Mouse (Mus musculus) hindbrain, embryonic 16.5 days (tissue): ENCODE data around the gene Bzw2. TPM values are rescaled to one million over a fixed set of nuclear protein-coding genes. Genes with fewer than 3 reads are reported as not detected.
"Not testable (repeated sequence)": the region's sequence is repeated elsewhere in the genome, so short reads cannot be mapped to it uniquely, and the experiment has no call there.

ENCODE experiments used
- ATAC-seq: fragments of 200-750 bp; cut with Nextera tagmentation; 2 replicates; pipeline ENCODE4 v1.8.0; 2017; ENCODE audit warnings: moderate TSS enrichment, moderate library complexity
- H3K27ac ChIP-seq: fragments of 300-500 bp; sonication (generic); 2 replicates; pipeline ENCODE4 v1.5.1; 2014; ENCODE audit warnings: low read depth, mild to moderate bottlenecking, control low read depth, low read length, moderate library complexity
- H3K27me3 ChIP-seq: fragments of 300-500 bp; sonication (generic); replicated peaks from 2 replicates; pipeline ENCODE4 v1.6.1; 2014; ENCODE audit warnings: low read length; ENCODE audit not compliant: control insufficient read depth, insufficient read depth
- H3K36me3 ChIP-seq: fragments of 300-500 bp; sonication (generic); 2 replicates; pipeline ENCODE4 v1.6.1; 2014; ENCODE audit warnings: mild to moderate bottlenecking, low read length, moderate library complexity, mixed read lengths; ENCODE audit not compliant: control insufficient read depth, insufficient read depth
- H3K4me1 ChIP-seq: fragments of 300-500 bp; sonication (generic); 2 replicates; pipeline ENCODE4 v1.6.1; 2014; ENCODE audit warnings: low read depth, low read length; ENCODE audit not compliant: control insufficient read depth, insufficient read depth
- H3K4me2 ChIP-seq: fragments of 300-500 bp; sonication (generic); 2 replicates; pipeline ENCODE4 v1.6.1; 2014; ENCODE audit warnings: mild to moderate bottlenecking, low read length, control low read depth, moderate library complexity
- H3K4me3 ChIP-seq: fragments of 300-500 bp; sonication (generic); 2 replicates; pipeline ENCODE4 v1.5.1; 2014; ENCODE audit warnings: mild to moderate bottlenecking, low read length, control low read depth, moderate library complexity
- H3K9ac ChIP-seq: fragments of 300-500 bp; sonication (generic); 2 replicates; pipeline ENCODE4 v1.6.1; 2014; ENCODE audit warnings: low read depth, mild to moderate bottlenecking, control low read depth, low read length, moderate library complexity
- H3K9me3 ChIP-seq: fragments of 300-500 bp; sonication (generic); 2 replicates; pipeline ENCODE4 v1.6.1; 2014; ENCODE audit warnings: mild to moderate bottlenecking, low read length, moderate library complexity; ENCODE audit not compliant: control insufficient read depth
- WGBS: fragments of 180-500 bp; shearing (Covaris S2); extraction: QIAGEN DNeasy Blood & Tissue Kit; methylation state at CpG from one replicate; pipeline ENCODE4 v1.1.7; 2014; 5-methylcytosine and 5-hydroxymethylcytosine counted together
- polyA plus RNA-seq: library from polyadenylated mRNA; unstranded; fragments of >200 nt; fragmentation: Nextera tagmentation; extraction: Ambion mirVana; gene quantifications from 2 replicates; pipeline ENCODE4 v1.2.1, GENCODE M21; 2015

Bzw2 gene
- polyA plus RNA-seq = 330 and 343 TPM in 2 replicates

- H3K9ac ChIP-seq = peak within 1 kb of the TSS; percentile 91
- peak; percentile 22 for ATAC-seq
Measured at GRCm38 (mm10) chr12:36157638-36158308, at the start of gene Bzw2. Gene Bzw2 (minus strand): TSS chr12:36158080.

GRCm38 (mm10) chr12:36207072-36207799 is 49.4 kb upstream of the Bzw2 start:
- H3K27me3 ChIP-seq = no peaks in the 10 kb centered on the region
- ATAC-seq = peak; percentile 95
- peak overlapping the region; percentile 49 for H3K4me2 ChIP-seq
- 30% methylated on average over 9 of the region's 9 CpGs for WGBS
- no peaks in the 10 kb centered on the region for H3K9me3 ChIP-seq
- 0 out of 2 replicates have a peak overlapping the region, but pooled peaks have one; percentile 18 for H3K9ac ChIP-seq
- peak overlapping the region; percentile 23 for H3K4me3 ChIP-seq
- no peaks in the 10 kb centered on the region for H3K36me3 ChIP-seq
- H3K27ac ChIP-seq = peak overlapping the region; percentile 23; the same call in 1 of the 2 replicates
- peaks cover 6% of the 10 kb centered on the region for H3K4me1 ChIP-seq

More at GRCm38 (mm10) chr12:36157638-36158308, at the start of gene Bzw2:
- H3K4me1 ChIP-seq = peaks cover 13% of the 10 kb centered on the region
- H3K4me2 ChIP-seq = peak within 1 kb of the TSS; percentile 75
- H3K27ac ChIP-seq = peak within 1 kb of the TSS; percentile 96
- no peaks in the 10 kb centered on the region for H3K36me3 ChIP-seq
- H3K27me3 ChIP-seq = no peaks in the 10 kb centered on the region
- WGBS = 1% methylated on average over 26 of the region's 26 CpGs
- H3K9me3 ChIP-seq = no peaks in the 10 kb centered on the region
- H3K4me3 ChIP-seq = peak within 1 kb of the TSS; percentile 95

- ATAC-seq, H3K27ac ChIP-seq: not testable (repeated sequence)
- WGBS = 49% methylated on average over 5 of the region's 5 CpGs
Measured at GRCm38 (mm10) chr12:36205579-36206119, 47.8 kb upstream of the Bzw2 start.

GRCm38 (mm10) chr12:36194976-36195375 is 37.1 kb upstream of the Bzw2 start:
- H3K9me3 ChIP-seq = peaks cover 17% of the 10 kb centered on the region
- no peak for ATAC-seq
- H3K4me2 ChIP-seq = no peak overlapping the region
- H3K4me3 ChIP-seq = no peak overlapping the region
- H3K27me3 ChIP-seq = no peaks in the 10 kb centered on the region
- H3K36me3 ChIP-seq = peaks cover 55% of the 10 kb centered on the region
- no peak overlapping the region for H3K9ac ChIP-seq
- 96% methylated on average over 7 of the region's 7 CpGs for WGBS
- no peaks in the 10 kb centered on the region for H3K4me1 ChIP-seq
- H3K27ac ChIP-seq = no peak overlapping the region

More at GRCm38 (mm10) chr12:36205579-36206119, 47.8 kb upstream of the Bzw2 start:
- not testable (repeated sequence) for H3K9me3 ChIP-seq, H3K4me3 ChIP-seq, H3K9ac ChIP-seq, H3K4me1 ChIP-seq, H3K27me3 ChIP-seq, H3K36me3 ChIP-seq, H3K4me2 ChIP-seq

GRCm38 (mm10) chr12:36190343-36190742 is 32.5 kb upstream of the Bzw2 start:
- no peak for ATAC-seq
- no peak overlapping the region for H3K27ac ChIP-seq
- no peak overlapping the region for H3K4me3 ChIP-seq
- H3K4me1 ChIP-seq = no peaks in the 10 kb centered on the region
- no peak overlapping the region for H3K9ac ChIP-seq
- WGBS = 93% methylated on average over 5 of the region's 5 CpGs
- peaks cover 47% of the 10 kb centered on the region for H3K36me3 ChIP-seq
- no peaks in the 10 kb centered on the region for H3K27me3 ChIP-seq
- H3K9me3 ChIP-seq = no peaks in the 10 kb centered on the region
- H3K4me2 ChIP-seq = no peak overlapping the region

GRCm38 (mm10) chr12:36189610-36190009 is 31.7 kb upstream of the Bzw2 start:
- Histone ChIP-seq H3K9ac (no peak overlapping the region), H3K4me3 (no peak overlapping the region), H3K27me3 (no peaks in the 10 kb centered on the region), H3K9me3 (no peaks in the 10 kb centered on the region), H3K27ac (no peak overlapping the region), H3K36me3 (peaks cover 40% of the 10 kb centered on the region), H3K4me1 (no peaks in the 10 kb centered on the region), H3K4me2 (no peak overlapping the region)
- WGBS = 98% methylated on average over 3 of the region's 3 CpGs
- no peak for ATAC-seq

DNA sequence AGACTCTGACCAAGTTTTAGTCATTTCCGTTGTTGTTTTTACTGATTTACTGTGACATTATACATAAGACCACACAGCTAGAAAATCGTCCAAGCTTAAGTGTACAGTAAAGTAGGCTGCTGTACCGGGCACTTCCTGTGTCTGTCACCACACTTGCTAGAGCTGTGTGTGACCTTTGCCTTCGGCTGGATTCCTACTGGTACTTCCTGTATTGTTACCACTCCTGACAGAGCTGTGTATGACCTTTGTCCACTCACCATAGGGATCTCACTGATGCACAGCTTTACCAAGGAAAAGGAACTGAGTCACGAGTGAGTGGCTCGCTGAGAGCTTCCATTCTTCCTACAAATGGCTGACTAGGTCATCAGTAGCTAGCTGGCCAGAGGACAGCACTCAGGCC is 29.2 kb upstream of the Bzw2 start:
- Histone ChIP-seq H3K4me3 (no peak overlapping the region), H3K4me1 (no peaks in the 10 kb centered on the region), H3K9ac (no peak overlapping the region), H3K27me3 (no peaks in the 10 kb centered on the region), H3K4me2 (no peak overlapping the region), H3K27ac (no peak overlapping the region), H3K9me3 (no peaks in the 10 kb centered on the region), H3K36me3 (peaks cover 48% of the 10 kb centered on the region)
- WGBS = 79% methylated on average over 6 of the region's 6 CpGs
- no peak for ATAC-seq

DNA sequence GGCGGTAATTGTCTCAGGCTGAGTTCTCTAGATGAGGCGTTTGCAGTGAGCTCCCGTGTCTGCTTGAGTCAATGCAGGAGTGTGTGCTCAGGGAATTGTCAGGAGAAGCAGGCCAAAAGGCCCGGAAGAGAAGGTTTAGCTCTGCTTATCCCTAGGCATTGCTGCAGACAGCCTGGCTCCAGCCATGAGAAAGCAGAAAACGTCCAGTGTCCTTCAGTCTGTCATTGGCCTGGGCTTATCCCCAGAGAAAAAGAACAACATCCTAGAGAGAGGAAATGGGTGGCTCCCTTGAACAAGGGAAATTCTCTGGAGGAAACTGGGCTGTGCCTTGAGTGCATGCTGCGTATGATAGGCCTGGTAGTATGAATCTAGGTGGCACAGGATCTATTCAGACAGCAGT is 24.7 kb upstream of the Bzw2 start:
- peaks cover 24% of the 10 kb centered on the region for H3K36me3 ChIP-seq
- no peak overlapping the region for H3K4me2 ChIP-seq
- H3K27ac ChIP-seq = no peak overlapping the region
- no peaks in the 10 kb centered on the region for H3K27me3 ChIP-seq
- ATAC-seq = no peak
- no peak overlapping the region for H3K4me3 ChIP-seq
- no peak overlapping the region; the same call in 1 of the 2 replicates for H3K9ac ChIP-seq
- 83% methylated on average over 6 of the region's 6 CpGs for WGBS
- H3K9me3 ChIP-seq = no peaks in the 10 kb centered on the region
- no peaks in the 10 kb centered on the region for H3K4me1 ChIP-seq

GRCm38 (mm10) chr12:36177227-36177626 is 19.3 kb upstream of the Bzw2 start:
- no peak overlapping the region for H3K27ac ChIP-seq
- H3K4me1 ChIP-seq = no peaks in the 10 kb centered on the region
- no peak overlapping the region for H3K4me2 ChIP-seq
- H3K9me3 ChIP-seq = no peaks in the 10 kb centered on the region
- no peak overlapping the region for H3K9ac ChIP-seq
- 93% methylated on average over 5 of the region's 5 CpGs for WGBS
- H3K4me3 ChIP-seq = no peak overlapping the region
- peaks cover 32% of the 10 kb centered on the region for H3K36me3 ChIP-seq
- H3K27me3 ChIP-seq = no peaks in the 10 kb centered on the region
- ATAC-seq = no peak
